Mouse (Mus musculus) embryonic facial prominence, embryonic 15.5 days (tissue): ENCODE measurements at regions not wholly inside any gene's neighbourhood (a gene's known extent, or its start where the extent isn't known, plus 50 kb on each side); places are given as distances from the start of the nearest gene placed in this dataset.
A peak's percentile ranks its signal among the peaks of the same experiment; 100 is the strongest.

ENCODE experiments used
- ATAC-seq: fragments of 200-750 bp; cut with Nextera tagmentation; 2 replicates; pipeline ENCODE4 v1.8.0; 2017; ENCODE audit warnings: low read depth, moderate TSS enrichment; ENCODE audit not compliant: insufficient number of reproducible peaks, low FRiP score, low TSS enrichment
- H3K27ac ChIP-seq: fragments of 300-500 bp; sonication (generic); replicated peaks from 2 replicates; pipeline ENCODE4 v1.5.1; 2015; ENCODE audit warnings: mild to moderate bottlenecking, inconsistent platforms
- H3K27me3 ChIP-seq: fragments of 300-500 bp; sonication (generic); 2 replicates; pipeline ENCODE4 v1.6.1; 2015; ENCODE audit warnings: inconsistent platforms
- H3K36me3 ChIP-seq: fragments of 300-500 bp; sonication (generic); 2 replicates; pipeline ENCODE4 v1.6.1; 2015; ENCODE audit warnings: mild to moderate bottlenecking, inconsistent platforms
- H3K4me1 ChIP-seq: fragments of 300-500 bp; sonication (generic); 2 replicates; pipeline ENCODE4 v1.6.1; 2015; ENCODE audit warnings: inconsistent platforms
- H3K4me2 ChIP-seq: fragments of 300-500 bp; sonication (generic); replicated peaks from 2 replicates; pipeline ENCODE4 v1.6.1; 2015; ENCODE audit warnings: mild to moderate bottlenecking, inconsistent platforms
- H3K4me3 ChIP-seq: fragments of 300-500 bp; sonication (generic); replicated peaks from 2 replicates; pipeline ENCODE4 v1.5.1; 2015; ENCODE audit warnings: mild to moderate bottlenecking, inconsistent platforms
- H3K9ac ChIP-seq: fragments of 300-500 bp; sonication (generic); 2 replicates; pipeline ENCODE4 v1.6.1; 2015; ENCODE audit warnings: inconsistent platforms
- H3K9me3 ChIP-seq: fragments of 300-500 bp; sonication (generic); replicated peaks from 2 replicates; pipeline ENCODE4 v1.6.1; 2016; ENCODE audit warnings: inconsistent platforms
- WGBS: fragments of 180-500 bp; shearing (Covaris S2); methylation state at CpG from one replicate; pipeline ENCODE4 v1.1.7; 2015; 5-methylcytosine and 5-hydroxymethylcytosine counted together

DNA sequence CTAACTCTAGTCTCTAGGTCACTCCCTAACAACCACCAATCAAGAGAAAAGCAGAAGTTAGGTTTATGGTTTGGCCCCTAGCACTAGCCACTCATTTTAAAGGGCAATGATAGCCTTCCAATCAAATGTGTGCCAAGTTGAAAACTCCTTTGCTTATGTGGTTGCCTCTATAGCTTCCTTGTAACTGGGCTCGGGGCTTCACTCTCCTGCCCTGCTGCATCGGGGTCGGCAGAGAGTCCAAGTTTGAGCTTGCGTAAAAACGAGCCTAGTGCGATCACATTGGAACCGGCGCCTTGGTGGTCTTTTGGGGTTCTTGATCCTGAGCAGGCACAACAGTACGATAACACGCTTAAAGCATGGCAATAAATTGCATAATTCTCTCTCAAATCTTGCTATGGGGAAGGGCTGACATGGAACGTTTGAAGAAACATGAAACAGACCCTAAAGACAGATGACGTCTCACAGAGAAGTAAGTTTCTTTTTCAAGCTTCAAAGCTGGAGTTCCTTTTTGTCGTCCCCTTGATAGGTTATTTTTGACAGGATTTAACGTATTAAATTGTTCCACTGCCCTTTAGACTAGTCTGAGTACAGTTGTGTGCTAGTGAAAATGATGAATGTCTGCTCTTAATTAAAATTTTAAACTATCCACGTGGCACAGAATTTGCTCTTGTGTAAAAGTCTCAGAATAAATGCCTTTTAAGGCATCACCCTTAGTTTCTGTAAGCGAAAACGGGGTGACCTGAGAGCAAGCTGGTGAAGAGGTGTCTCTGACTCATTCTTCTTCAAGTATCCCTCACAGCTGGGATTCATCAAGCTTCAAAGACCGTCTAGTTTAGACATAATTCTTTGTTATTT, 52.0 kb downstream of the 4930426L09Rik start:
- 0 out of 2 replicates have a peak overlapping the region, but pooled peaks have one; percentile 4 for H3K4me3 ChIP-seq
- H3K4me1 ChIP-seq: no peaks in the 10 kb centered on the region
- peak overlapping the region; percentile 32; the same call in 1 of the 2 replicates for H3K4me2 ChIP-seq
- H3K36me3 ChIP-seq: no peaks in the 10 kb centered on the region
- 38% methylated on average over 18 of the region's 18 CpGs for WGBS
- ATAC-seq: no peak
- no peaks in the 10 kb centered on the region for H3K27me3 ChIP-seq
- no peak overlapping the region for H3K9ac ChIP-seq
- H3K9me3 ChIP-seq: no peaks in the 10 kb centered on the region
- H3K27ac ChIP-seq: no peak overlapping the region

DNA sequence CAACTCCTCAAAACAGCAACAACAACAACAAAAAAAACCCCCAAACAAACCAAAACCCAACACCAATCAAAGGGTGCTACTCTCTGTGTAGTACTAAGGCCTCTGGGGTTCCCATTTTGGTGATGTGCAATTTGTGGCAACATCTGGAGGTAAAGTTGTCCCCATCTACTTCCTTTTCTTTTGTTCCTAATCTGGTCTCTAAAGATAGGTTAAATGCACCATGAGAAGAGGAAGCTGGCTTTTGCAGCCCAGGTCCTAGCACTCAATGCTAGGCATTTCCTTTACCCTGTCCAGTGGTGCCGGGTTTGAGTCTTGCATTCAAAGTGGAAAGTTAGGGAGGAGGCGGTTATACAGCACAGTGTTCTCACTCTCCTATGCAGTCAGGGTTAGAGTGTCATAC, 57.4 kb downstream of the 4930426L09Rik start:
- no peak overlapping the region for H3K4me3 ChIP-seq
- no peaks in the 10 kb centered on the region for H3K9me3 ChIP-seq
- H3K4me1 ChIP-seq: no peaks in the 10 kb centered on the region
- no peak overlapping the region for H3K9ac ChIP-seq
- H3K27ac ChIP-seq: no peak overlapping the region
- no peaks in the 10 kb centered on the region for H3K36me3 ChIP-seq
- H3K4me2 ChIP-seq: no peak overlapping the region
- no peak for ATAC-seq
- 74% methylated on average over 2 of the region's 2 CpGs for WGBS
- H3K27me3 ChIP-seq: no peaks in the 10 kb centered on the region

DNA sequence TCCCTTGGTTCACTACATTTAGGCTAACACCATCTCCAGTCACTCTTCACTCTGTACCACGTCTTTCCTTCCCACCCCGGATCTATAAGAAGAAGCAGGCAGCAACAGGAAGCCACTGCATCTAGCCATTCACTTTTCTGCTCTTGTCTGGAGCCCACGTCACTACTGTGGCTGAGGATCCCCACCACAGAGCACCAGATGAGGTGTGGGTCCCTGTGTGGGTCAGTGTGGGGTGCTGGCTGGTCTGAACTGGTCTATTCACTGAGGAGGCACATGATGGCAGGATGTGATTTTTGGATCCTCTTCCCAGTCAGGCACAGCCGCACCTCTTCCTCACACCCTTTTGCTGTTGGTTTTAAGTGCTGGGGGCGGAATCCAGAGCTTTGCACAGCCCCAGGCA, 59.7 kb downstream of the 4930426L09Rik start:
- no peaks in the 10 kb centered on the region for H3K36me3 ChIP-seq
- H3K9me3 ChIP-seq: no peaks in the 10 kb centered on the region
- WGBS: 74% methylated on average over 5 of the region's 5 CpGs
- H3K4me3 ChIP-seq: no peak overlapping the region
- H3K27me3 ChIP-seq: no peaks in the 10 kb centered on the region
- H3K4me1 ChIP-seq: no peaks in the 10 kb centered on the region
- no peak overlapping the region for H3K27ac ChIP-seq
- H3K9ac ChIP-seq: no peak overlapping the region
- ATAC-seq: no peak
- H3K4me2 ChIP-seq: no peak overlapping the region

DNA sequence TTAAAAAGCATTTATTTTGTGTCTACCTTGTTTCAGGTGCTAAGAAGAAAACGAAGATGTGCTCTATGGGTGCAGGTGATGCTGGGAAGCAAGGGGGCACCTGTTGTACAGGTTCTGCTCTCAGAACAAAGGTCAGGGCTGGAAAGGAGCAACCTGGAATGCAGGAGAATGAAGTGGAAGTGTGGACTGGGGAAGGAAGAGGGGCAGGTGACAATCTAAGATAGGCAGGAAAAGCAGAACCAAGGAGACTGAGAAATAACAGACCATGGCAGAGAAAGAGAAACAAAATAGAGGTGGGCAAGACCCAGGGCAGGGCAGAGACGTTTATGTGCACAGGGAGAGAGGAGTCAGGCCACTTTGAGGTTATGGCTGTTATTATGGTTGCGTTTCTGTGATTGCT, 60.6 kb downstream of the 4930426L09Rik start:
- Histone ChIP-seq H3K9me3 (no peaks in the 10 kb centered on the region), H3K4me1 (no peaks in the 10 kb centered on the region), H3K4me3 (no peak overlapping the region), H3K36me3 (no peaks in the 10 kb centered on the region), H3K27me3 (no peaks in the 10 kb centered on the region), H3K27ac (no peak overlapping the region), H3K9ac (no peak overlapping the region), H3K4me2 (no peak overlapping the region)
- WGBS: 77% methylated on average over 3 of the region's 3 CpGs
- no peak for ATAC-seq

DNA sequence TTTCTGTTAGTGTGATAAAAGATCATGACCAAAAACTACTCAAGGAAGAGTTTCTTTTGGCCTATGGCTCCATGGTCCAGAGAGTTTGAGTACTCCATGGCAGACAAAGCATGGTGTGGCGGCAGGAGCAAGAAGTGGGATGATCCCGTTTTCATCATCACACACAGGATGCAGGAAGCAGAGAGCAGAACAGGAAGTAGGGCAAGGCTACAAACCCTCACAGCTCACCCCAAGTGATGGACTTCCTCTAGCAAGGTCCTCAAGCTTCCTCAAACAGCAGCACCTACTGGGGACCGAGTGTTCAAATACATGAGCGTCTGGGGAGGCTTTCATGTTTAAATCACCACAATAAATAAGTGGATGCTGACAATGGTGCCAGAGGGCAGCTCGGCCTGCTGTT, 61.1 kb downstream of the 4930426L09Rik start:
- Histone ChIP-seq H3K9ac (no peak overlapping the region), H3K4me3 (no peak overlapping the region), H3K27me3 (no peaks in the 10 kb centered on the region), H3K9me3 (no peaks in the 10 kb centered on the region), H3K27ac (no peak overlapping the region), H3K36me3 (no peaks in the 10 kb centered on the region), H3K4me1 (no peaks in the 10 kb centered on the region), H3K4me2 (no peak overlapping the region)
- 75% methylated on average over 5 of the region's 5 CpGs for WGBS
- no peak for ATAC-seq

DNA sequence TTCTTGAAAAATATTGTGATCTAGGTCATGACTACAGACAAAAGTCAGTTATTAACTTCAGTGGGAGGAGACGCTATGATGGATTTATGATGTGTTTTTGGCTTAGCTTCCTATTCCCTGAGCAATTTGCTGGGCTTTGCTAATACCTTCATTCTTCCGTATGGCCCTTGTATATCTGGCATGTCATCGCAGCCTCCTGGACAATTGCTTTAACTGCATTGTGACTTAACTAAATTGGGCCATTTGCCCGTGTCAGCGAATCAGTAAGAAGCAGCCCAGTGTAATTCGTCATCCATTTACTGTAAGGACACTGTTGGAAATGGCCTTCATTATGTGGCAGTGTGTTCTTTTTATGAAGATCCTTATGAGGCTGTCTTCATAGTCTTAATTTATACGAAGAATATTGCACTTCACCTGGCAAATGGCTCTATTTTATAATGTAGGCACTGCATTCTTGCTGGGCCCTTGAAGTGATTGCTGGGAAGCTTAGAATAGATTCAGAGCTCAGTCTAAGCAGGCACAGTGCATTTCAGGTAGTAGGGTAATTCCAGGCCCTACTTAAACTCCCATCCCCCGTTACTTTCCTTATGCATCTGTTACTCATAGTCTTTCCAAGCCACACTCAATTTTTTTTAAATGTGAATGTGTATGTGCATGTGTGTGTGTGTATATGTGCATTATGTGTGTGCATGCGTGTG, 62.2 kb downstream of the 4930426L09Rik start:
- Histone ChIP-seq H3K4me2 (no peak overlapping the region), H3K4me1 (no peaks in the 10 kb centered on the region), H3K9ac (no peak overlapping the region), H3K9me3 (no peaks in the 10 kb centered on the region), H3K27ac (no peak overlapping the region), H3K27me3 (no peaks in the 10 kb centered on the region), H3K4me3 (no peak overlapping the region), H3K36me3 (no peaks in the 10 kb centered on the region)
- no peak for ATAC-seq
- 79% methylated on average over 9 of the region's 9 CpGs for WGBS

DNA sequence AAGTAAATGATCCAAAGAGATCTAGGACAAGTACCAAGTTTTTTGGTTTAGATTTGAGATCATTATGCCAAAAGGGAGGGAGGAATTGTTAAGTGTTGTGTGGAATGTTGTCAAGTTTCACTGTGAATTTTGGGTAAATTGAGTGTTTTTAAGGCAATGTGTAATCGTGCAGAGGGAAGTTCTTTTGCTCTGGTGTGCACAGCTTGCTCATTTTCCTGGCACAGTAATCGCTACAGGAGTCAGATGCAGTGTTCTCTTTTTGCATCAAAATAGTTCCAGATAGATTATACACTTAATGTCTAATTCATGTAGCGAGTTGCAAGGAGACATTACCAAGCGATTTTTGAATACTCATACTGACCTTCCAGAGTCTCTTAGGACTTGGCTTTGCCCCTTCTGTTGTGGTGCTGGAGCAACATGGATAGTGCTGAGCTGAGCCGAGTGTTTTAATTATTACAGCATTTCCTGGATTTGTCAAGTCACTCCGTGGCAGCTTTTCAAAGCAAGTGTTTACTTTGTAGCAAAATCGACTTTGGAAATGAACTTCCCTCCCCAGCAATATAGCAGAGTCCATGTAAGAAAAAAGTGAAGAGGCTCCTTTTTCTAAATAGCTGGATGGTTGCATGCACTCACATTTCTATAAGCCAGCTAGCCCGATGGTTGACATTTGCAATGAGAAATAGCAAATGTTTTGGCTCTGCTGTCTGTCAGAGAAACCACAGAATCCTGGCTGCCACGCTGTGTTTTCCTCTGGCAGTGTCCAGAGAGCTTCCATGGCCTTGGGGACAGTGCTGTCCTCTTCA, 66.6 kb downstream of the 4930426L09Rik start:
- 26% methylated on average over 9 of the region's 9 CpGs for WGBS
- Histone ChIP-seq H3K9me3 (no peaks in the 10 kb centered on the region), H3K9ac (no peak overlapping the region), H3K4me1 (no peaks in the 10 kb centered on the region), H3K4me3 (no peak overlapping the region), H3K27ac (no peak overlapping the region), H3K4me2 (no peak overlapping the region; the same call in 1 of the 2 replicates), H3K36me3 (no peaks in the 10 kb centered on the region), H3K27me3 (no peaks in the 10 kb centered on the region)
- no peak for ATAC-seq

DNA sequence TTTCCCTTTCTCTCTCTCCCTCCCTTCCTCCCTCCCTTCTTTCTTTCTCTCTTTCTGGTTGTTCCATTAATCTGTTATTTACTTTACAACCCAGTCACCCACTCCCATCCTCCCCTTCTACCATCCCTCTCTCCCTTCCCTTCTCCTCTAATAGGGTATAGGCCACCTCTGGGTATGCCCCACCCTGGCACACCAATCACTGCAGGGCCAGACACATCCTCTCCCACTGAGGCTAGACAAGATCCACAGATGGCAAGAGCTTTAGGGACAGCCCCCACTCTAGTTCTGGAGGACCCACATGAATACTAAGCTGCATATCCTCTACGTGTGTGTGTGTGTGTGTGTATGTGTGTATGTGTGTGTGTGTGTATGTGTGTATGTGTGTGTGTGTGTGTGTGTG, 67.4 kb downstream of the 4930426L09Rik start:
- no peak overlapping the region for H3K9ac ChIP-seq
- no peak overlapping the region for H3K27ac ChIP-seq
- H3K27me3 ChIP-seq: no peaks in the 10 kb centered on the region
- H3K9me3 ChIP-seq: no peaks in the 10 kb centered on the region
- no peaks in the 10 kb centered on the region for H3K36me3 ChIP-seq
- ATAC-seq: no peak
- 76% methylated on average over 1 of the region's 1 CpGs for WGBS
- H3K4me1 ChIP-seq: no peaks in the 10 kb centered on the region
- no peak overlapping the region for H3K4me3 ChIP-seq
- H3K4me2 ChIP-seq: no peak overlapping the region

DNA sequence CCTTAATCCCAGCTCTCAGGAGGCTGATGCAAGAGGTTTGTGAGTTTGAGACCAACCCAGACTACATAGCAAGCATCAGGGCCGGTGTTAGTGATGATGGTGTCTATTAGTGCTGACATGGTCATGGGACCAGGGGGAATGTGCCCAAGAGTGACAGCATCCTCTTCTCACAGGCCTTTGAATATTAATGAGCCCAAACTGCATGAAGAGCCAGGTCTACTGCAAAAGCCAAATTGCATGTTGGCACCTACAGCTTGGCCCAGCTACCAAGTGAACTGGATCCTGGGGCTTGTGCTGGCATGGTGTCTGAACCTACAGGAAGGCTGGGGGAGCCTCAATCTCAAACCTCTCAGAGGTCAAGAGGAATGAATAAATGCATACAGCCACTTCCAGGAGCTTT, 70.0 kb downstream of the 4930426L09Rik start:
- H3K9ac ChIP-seq: no peak overlapping the region

DNA sequence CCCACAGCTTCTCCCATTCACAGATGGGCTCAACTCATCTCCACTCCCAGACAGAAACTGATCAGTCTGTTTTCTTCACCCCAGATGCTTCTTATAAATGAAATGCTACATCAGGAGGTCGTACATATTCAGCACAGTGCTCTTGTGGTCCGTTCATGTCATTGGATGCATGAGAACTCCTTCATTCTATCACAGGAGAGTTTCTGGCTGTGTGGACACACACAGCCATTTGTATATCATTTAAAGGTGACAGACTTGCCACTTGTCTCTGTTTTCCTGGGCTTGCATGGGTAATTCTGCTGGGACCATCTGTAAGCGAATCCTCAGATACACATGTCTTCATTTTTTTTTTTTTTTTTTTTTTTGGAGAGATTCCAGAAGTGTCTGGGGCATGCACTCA, 85.7 kb downstream of the 4930426L09Rik start:
- Histone ChIP-seq H3K27me3 (no peaks in the 10 kb centered on the region), H3K4me1 (no peaks in the 10 kb centered on the region)
- 60% methylated on average over 3 of the region's 3 CpGs for WGBS

More for the DNA sequence above, 70.0 kb downstream of the 4930426L09Rik start:
- WGBS: 93% methylated on average over 1 of the region's 1 CpGs
- H3K4me2 ChIP-seq: no peak overlapping the region
- H3K36me3 ChIP-seq: no peaks in the 10 kb centered on the region
- no peak overlapping the region for H3K27ac ChIP-seq
- ATAC-seq: no peak
- no peaks in the 10 kb centered on the region for H3K27me3 ChIP-seq
- no peaks in the 10 kb centered on the region for H3K9me3 ChIP-seq
- no peaks in the 10 kb centered on the region for H3K4me1 ChIP-seq
- no peak overlapping the region for H3K4me3 ChIP-seq

DNA sequence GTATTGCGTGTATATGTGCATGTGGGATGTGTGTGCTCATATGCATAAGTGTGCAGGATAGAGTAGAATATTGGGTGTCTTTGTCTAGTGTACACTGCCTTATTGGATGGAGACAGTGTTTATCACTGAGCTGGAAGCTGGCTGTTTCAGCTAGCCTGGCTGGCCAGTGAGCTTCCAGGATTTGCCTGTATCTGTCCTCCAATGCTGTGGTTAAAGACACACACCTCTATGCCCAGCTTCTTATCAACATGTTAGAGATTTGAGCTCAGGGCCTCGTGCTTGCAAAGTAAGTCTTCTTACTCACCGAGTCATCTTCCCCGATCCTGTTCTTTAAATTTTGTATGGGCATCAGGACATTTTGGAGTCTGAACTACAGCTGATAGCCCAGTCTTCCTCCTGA, 87.0 kb downstream of the 4930426L09Rik start:
- H3K36me3 ChIP-seq: no peaks in the 10 kb centered on the region
- 89% methylated on average over 4 of the region's 4 CpGs for WGBS
- H3K4me3 ChIP-seq: no peak overlapping the region
- ATAC-seq: no peak
- H3K27ac ChIP-seq: no peak overlapping the region
- no peaks in the 10 kb centered on the region for H3K4me1 ChIP-seq
- no peak overlapping the region for H3K4me2 ChIP-seq
- H3K9ac ChIP-seq: no peak overlapping the region
- H3K27me3 ChIP-seq: no peaks in the 10 kb centered on the region
- no peaks in the 10 kb centered on the region for H3K9me3 ChIP-seq

More for the DNA sequence above, 85.7 kb downstream of the 4930426L09Rik start:
- no peak for ATAC-seq
- no peaks in the 10 kb centered on the region for H3K9me3 ChIP-seq
- no peak overlapping the region for H3K4me2 ChIP-seq
- H3K9ac ChIP-seq: no peak overlapping the region
- H3K36me3 ChIP-seq: no peaks in the 10 kb centered on the region
- no peak overlapping the region for H3K4me3 ChIP-seq
- H3K27ac ChIP-seq: no peak overlapping the region
